Mouse (Mus musculus) bone marrow macrophage, adult 2 months (primary cell): ENCODE measurements around the gene Upk3b.

Source experiments
- CTCF ChIP-seq: IDR thresholded peaks from 2 replicates; pipeline ENCODE4 v1.5.1; 2012; ENCODE audit warnings: low read depth, mild to moderate bottlenecking, low read length, moderate library complexity
- POLR2A ChIP-seq: IDR thresholded peaks from 2 replicates; pipeline ENCODE4 v1.6.1; 2012; ENCODE audit warnings: mild to moderate bottlenecking, low read depth, low read length, borderline replicate concordance

DNA sequence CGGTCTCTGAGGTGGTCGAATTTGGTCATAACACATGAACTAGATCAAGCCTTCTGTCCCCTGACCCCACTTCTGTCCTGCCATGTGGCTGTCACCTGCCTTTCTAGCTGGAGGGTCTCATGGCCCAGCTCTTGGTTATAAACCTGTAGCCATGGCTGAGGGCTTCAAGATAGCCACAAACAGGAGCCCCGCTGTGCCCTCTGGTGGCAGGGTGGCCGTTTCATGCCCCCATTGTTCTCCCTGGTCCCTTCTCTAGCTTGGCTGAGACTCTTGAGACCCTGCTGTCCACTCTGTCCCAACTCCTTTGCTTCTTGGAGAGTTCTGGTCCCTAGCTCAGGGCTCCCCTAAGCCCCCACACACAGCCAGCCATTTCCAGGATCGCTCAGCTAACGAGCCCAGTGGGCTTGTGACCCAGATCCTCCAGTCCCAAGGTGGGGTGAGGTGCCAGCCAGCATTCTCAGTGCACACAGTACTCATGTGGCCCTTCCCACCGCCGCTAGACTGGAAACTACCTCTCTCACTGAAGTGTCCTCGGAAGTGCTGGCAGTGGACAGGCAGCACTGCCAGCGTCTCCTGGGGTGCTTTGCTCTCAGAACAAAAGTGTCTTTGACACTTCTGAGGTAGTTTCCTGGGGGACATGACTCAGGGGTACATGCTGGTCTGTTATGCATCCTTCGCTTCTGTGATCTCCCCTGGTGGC is 10.5 kb upstream of the Upk3b start:
- no peak for TF ChIP-seq POLR2A
- no peak for TF ChIP-seq CTCF
